Mouse (Mus musculus) cerebellum, adult 2 months (tissue): Measurements from ENCODE around the gene Hdac9. TPM values are rescaled to one million over a fixed set of nuclear protein-coding genes. Genes with fewer than 3 reads are reported as not detected.

Experiments
- DNase-seq, 2 experiments: peaks; one replicate each; pipeline ENCODE4 v3.0.0; 2021
- H3K27ac ChIP-seq: fragments of 200-500 bp; 2 replicates; pipeline ENCODE4 v1.5.1; 2012; ENCODE audit warnings: low read length, control low read depth, inconsistent platforms; ENCODE audit not compliant: insufficient read depth
- H3K27me3 ChIP-seq: fragments of 200-500 bp; 2 replicates; pipeline ENCODE4 v1.6.1; 2012; ENCODE audit warnings: inconsistent platforms, mild to moderate bottlenecking, low read length, moderate library complexity; ENCODE audit not compliant: control insufficient read depth, insufficient read depth
- H3K4me1 ChIP-seq: fragments of 200-500 bp; 2 replicates; pipeline ENCODE4 v1.6.1; 2011; ENCODE audit warnings: low read length; ENCODE audit not compliant: control insufficient read depth, insufficient read depth
- H3K4me3 ChIP-seq: fragments of 200-500 bp; replicated peaks from 2 replicates; pipeline ENCODE3; 2011; ENCODE audit warnings: mild to moderate bottlenecking, low read depth, low read length, control low read depth; ENCODE audit not compliant: insufficient read depth
- CTCF ChIP-seq: fragments of 200-500 bp; IDR thresholded peaks from 2 replicates; pipeline ENCODE4 v1.5.1; 2011; ENCODE audit warnings: low read depth, mild to moderate bottlenecking, control low read depth, low read length, moderate library complexity, borderline replicate concordance; ENCODE audit not compliant: insufficient read depth
- POLR2A ChIP-seq: fragments of 200-500 bp; IDR thresholded peaks from 2 replicates; pipeline ENCODE4 v1.6.1; 2011; ENCODE audit warnings: low read length, control low read depth, borderline replicate concordance; ENCODE audit not compliant: insufficient read depth
- WGBS: fragments of 180-500 bp; shearing (Covaris S2); methylation state at CpG from one replicate; pipeline ENCODE4 v1.1.7; 2018; 5-methylcytosine and 5-hydroxymethylcytosine counted together
- polyA plus RNA-seq: library from polyadenylated mRNA; depleted of rRNA; stranded (reverse); fragments of >200 nt; gene quantifications from 2 replicates; pipeline ENCODE4 v1.2.3, GENCODE M21; 2012

Hdac9 gene
- polyA plus RNA-seq, 1 experiment: 9.3 TPM

- Histone ChIP-seq H3K4me3 (no peak overlapping the region), H3K27me3 (no peaks in the 10 kb centered on the region), H3K27ac (no peak overlapping the region), H3K4me1 (no peaks in the 10 kb centered on the region)
- TF ChIP-seq CTCF (no peak), POLR2A (no peak)
- DNase-seq: no peak
- WGBS: 85% methylated on average over 7 of the region's 7 CpGs
Observed at GRCm38 (mm10) chr12:34722831-34723490, 193.9 kb downstream of the Hdac9 start.

- Histone ChIP-seq H3K27ac (no peak overlapping the region), H3K27me3 (no peaks in the 10 kb centered on the region), H3K4me3 (no peak overlapping the region), H3K4me1 (no peaks in the 10 kb centered on the region)
- no peak for TF ChIP-seq CTCF
- no peak for TF ChIP-seq POLR2A
- DNase-seq: no peak
- WGBS: 74% methylated on average over 2 of the region's 2 CpGs
Observed at GRCm38 (mm10) chr12:34720906-34721305, 196.0 kb downstream of the Hdac9 start.

GRCm38 (mm10) chr12:34714266-34714939, 202.5 kb downstream of the Hdac9 start:
- DNase-seq: no peak
- 41% methylated on average over 14 of the region's 14 CpGs for WGBS
- no peak for TF ChIP-seq CTCF
- TF ChIP-seq POLR2A: no peak
- H3K4me3 ChIP-seq: no peak overlapping the region
- no peaks in the 10 kb centered on the region for H3K27me3 ChIP-seq
- no peaks in the 10 kb centered on the region for H3K4me1 ChIP-seq
- H3K27ac ChIP-seq: no peak overlapping the region

- no peak for TF ChIP-seq POLR2A
- no peak for TF ChIP-seq CTCF
- H3K27me3 ChIP-seq: no peaks in the 10 kb centered on the region
- no peak for DNase-seq
- H3K27ac ChIP-seq: no peak overlapping the region
- no peak overlapping the region for H3K4me3 ChIP-seq
- 39% methylated on average over 1 of the region's 1 CpGs for whole genome bisulfite sequencing
- H3K4me1 ChIP-seq: no peaks in the 10 kb centered on the region
Observed at GRCm38 (mm10) chr12:34697981-34698380, 218.9 kb downstream of the Hdac9 start.

- WGBS: 80% methylated on average over 1 of the region's 1 CpGs
- no peak overlapping the region for H3K4me3 ChIP-seq
- no peak overlapping the region for H3K27ac ChIP-seq
- no peaks in the 10 kb centered on the region for H3K4me1 ChIP-seq
- no peaks in the 10 kb centered on the region for H3K27me3 ChIP-seq
- TF ChIP-seq CTCF (no peak), POLR2A (no peak)
- no peak for DNase-seq
Observed at GRCm38 (mm10) chr12:34696736-34697135, 220.2 kb downstream of the Hdac9 start.

GRCm38 (mm10) chr12:34688941-34689340, 228.0 kb downstream of the Hdac9 start:
- no peaks in the 10 kb centered on the region for H3K4me1 ChIP-seq
- TF ChIP-seq POLR2A (no peak), CTCF (no peak)
- no peak overlapping the region for H3K27ac ChIP-seq
- no peak overlapping the region for H3K4me3 ChIP-seq
- no peak for DNase-seq
- no peaks in the 10 kb centered on the region for H3K27me3 ChIP-seq
- WGBS: 32% methylated on average over 4 of the region's 4 CpGs

- whole genome bisulfite sequencing: 49% methylated on average over 4 of the region's 4 CpGs
- no peak overlapping the region for H3K4me3 ChIP-seq
- H3K27ac ChIP-seq: no peak overlapping the region
- H3K4me1 ChIP-seq: no peaks in the 10 kb centered on the region
- DNase-seq: no peak
- no peaks in the 10 kb centered on the region for H3K27me3 ChIP-seq
- no peak for TF ChIP-seq POLR2A
- no peak for TF ChIP-seq CTCF
Observed at GRCm38 (mm10) chr12:34683375-34683774, 233.5 kb downstream of the Hdac9 start.

- no peak overlapping the region for H3K27ac ChIP-seq
- TF ChIP-seq CTCF: no peak
- TF ChIP-seq POLR2A: no peak
- WGBS: 97% methylated on average over 3 of the region's 3 CpGs
- H3K4me3 ChIP-seq: no peak overlapping the region
- no peaks in the 10 kb centered on the region for H3K27me3 ChIP-seq
- no peak for DNase-seq
- H3K4me1 ChIP-seq: no peaks in the 10 kb centered on the region
Observed at GRCm38 (mm10) chr12:34682657-34683056, 234.2 kb downstream of the Hdac9 start.
